In genomic region chr3:58756429-58756828, GRCm38 (mm10) we compare ENCODE assay signal across 19 mouse cellular contexts.
"Had no signal": no experiment of that assay in that cellular context is flagged by ENCODE, and none has a peak within 500 bp of the region (broad histone marks: within the 10 kb centered on the region; RNA-seq: fewer than 3 reads in every experiment).

No protein-coding gene starts in this region.

- ATAC-seq: midbrain, embryonic 16.5 days had no signal

- H3K27ac ChIP-seq: liver, embryonic 14.5 days; midbrain, embryonic 10.5 days; midbrain, embryonic 12.5 days; neural tube, embryonic 12.5 days had no signal

- H3K4me3 ChIP-seq: midbrain, embryonic 10.5 days; midbrain, embryonic 12.5 days; myocyte; neural tube, embryonic 12.5 days had no signal

- H3K9me3 ChIP-seq: midbrain, embryonic 10.5 days; midbrain, embryonic 12.5 days; neural tube, embryonic 12.5 days had no signal

- H3K36me3 ChIP-seq: midbrain, embryonic 10.5 days; midbrain, embryonic 12.5 days; neural tube, embryonic 12.5 days had no signal

- H3K4me1 ChIP-seq: midbrain, embryonic 10.5 days; midbrain, embryonic 12.5 days; neural tube, embryonic 12.5 days had no signal

- H3K4me2 ChIP-seq: lung, embryonic 14.5 days; midbrain, embryonic 12.5 days; neural tube, embryonic 12.5 days had no signal

- DNase-seq: lung, adult 18-20 months; lung, embryonic 14.5 days; lung, postnatal 10 days; lung, postnatal 4 days; midbrain, embryonic 14.5 days; retina, postnatal 1 day; right cerebral cortex, adult 18-20 months; right cerebral cortex, postnatal 25 days; right cerebral cortex, postnatal 4 days; spleen, adult 18-20 months; thymus, adult 18-20 months; thymus, postnatal 14 days; thymus, postnatal 36 days had no signal

- H3K9ac ChIP-seq: liver, embryonic 14.5 days; lung, embryonic 14.5 days; midbrain, embryonic 12.5 days; neural tube, embryonic 12.5 days had no signal

- H3K27me3 ChIP-seq: midbrain, embryonic 12.5 days; neural tube, embryonic 12.5 days had no signal
